Mouse (Mus musculus) testis, adult 2 months (tissue): Measurements from ENCODE around the gene Cd2.
A peak's percentile ranks its signal among the peaks of the same experiment; 100 is the strongest.

Source experiments
- CTCF ChIP-seq: fragments of 200-500 bp; IDR thresholded peaks from 2 replicates; pipeline ENCODE4 v1.5.1; 2012; ENCODE audit warnings: low read depth, mild to moderate bottlenecking, inconsistent platforms, low read length, moderate library complexity; ENCODE audit not compliant: control insufficient read depth, insufficient read depth, insufficient replicate concordance
- POLR2A ChIP-seq: fragments of 200-500 bp; IDR thresholded peaks from 2 replicates; pipeline ENCODE4 v1.6.1; 2012; ENCODE audit warnings: low read depth, mild to moderate bottlenecking, inconsistent platforms, low read length, moderate library complexity; ENCODE audit not compliant: control insufficient read depth

DNA sequence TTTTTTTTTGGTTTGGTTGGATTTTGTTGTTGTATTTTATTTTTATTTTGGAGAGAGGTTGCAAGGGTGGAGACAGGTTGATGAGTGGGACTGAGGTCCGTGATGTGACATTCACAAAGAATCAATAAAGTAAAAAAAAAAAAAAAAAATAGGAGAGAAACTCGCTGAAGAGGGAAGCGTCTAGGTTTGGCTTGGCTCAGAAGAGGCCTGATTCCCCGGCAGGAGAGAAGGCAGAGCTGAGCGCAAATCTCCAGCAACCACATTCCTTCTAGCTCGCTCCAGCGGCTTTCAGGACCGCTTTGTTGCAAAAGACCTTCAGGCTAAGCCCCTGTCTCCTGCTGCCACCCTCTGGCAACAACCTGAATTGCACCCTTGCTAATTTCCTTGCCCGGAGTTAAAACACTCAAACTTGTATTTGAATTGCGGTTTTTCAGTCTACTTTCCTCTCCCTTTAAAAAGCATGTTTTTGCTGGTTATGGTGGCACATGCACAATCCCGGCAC, 7.7 kb upstream of the Cd2 start:
- peak; percentile 88 for TF ChIP-seq CTCF
- TF ChIP-seq POLR2A, result no peak
